Mouse (Mus musculus): ENCODE measurements around the gene Setd6. TPM values are rescaled to one million over a fixed set of nuclear protein-coding genes. Genes with fewer than 3 reads are reported as not detected.

Setd6 gene
- polyA plus RNA-seq, 1 experiment = 13.9 TPM

GRCm38 (mm10) chr8:95690929-95691541 is 24.6 kb upstream of the Setd6 start:
- TF ChIP-seq TCF12 (IDR thresholded peaks at IDR 0.05; ENCODE audit: insufficient read depth, poor library complexity, severe bottlenecking) (no peak), POLR2A (IDR thresholded peaks at IDR 0.05; ENCODE audit: insufficient read length, low read depth) (no peak), TCF3 (IDR thresholded peaks at IDR 0.05; ENCODE audit: insufficient read length, low read depth) (no peak), MYOD1 (IDR thresholded peaks at IDR 0.05; ENCODE audit: control insufficient read depth in 1 of 3, insufficient read length in 2 of 3, low read depth in 2 of 3) (no peak), REST (IDR thresholded peaks at IDR 0.05; ENCODE audit: insufficient read depth, insufficient read length) (no peak), E2F4 (IDR thresholded peaks at IDR 0.05; ENCODE audit: insufficient read depth) (no peak), CEBPB (IDR thresholded peaks at IDR 0.05; ENCODE audit: insufficient read depth, poor library complexity, severe bottlenecking) (no peak), MAX (IDR thresholded peaks at IDR 0.05; ENCODE audit: low read depth) (no peak), USF1 (IDR thresholded peaks at IDR 0.05; ENCODE audit: low read depth) (no peak), POLR2AphosphoS2 (IDR thresholded peaks at IDR 0.05; ENCODE audit: insufficient read length, low read depth) (no peak), MYOG (IDR thresholded peaks at IDR 0.05; ENCODE audit: control insufficient read depth in 1 of 3, insufficient read depth in 1 of 3, insufficient read length in 2 of 3, low read depth in 2 of 3) (no peak), SRF (IDR thresholded peaks at IDR 0.05; ENCODE audit: control insufficient read depth, insufficient read length, low read depth) (no peak)
- H3K79me2 ChIP-seq (ENCODE audit: control insufficient read depth, insufficient read depth) = peaks cover 5% of the 10 kb centered on the region
- H3K4me2 ChIP-seq (ENCODE audit: low read depth) = no peak overlapping the region
- no peaks in the 10 kb centered on the region for H3K36me3 ChIP-seq (ENCODE audit: control insufficient read depth, insufficient read depth)
- H3K4me3 ChIP-seq = no peak overlapping the region
- H3K27me3 ChIP-seq (ENCODE audit: control insufficient read depth, insufficient read depth, insufficient read length) = no peaks in the 10 kb centered on the region
- no peak overlapping the region for H3ac ChIP-seq (ENCODE audit: control insufficient read depth, insufficient read length)

DNA sequence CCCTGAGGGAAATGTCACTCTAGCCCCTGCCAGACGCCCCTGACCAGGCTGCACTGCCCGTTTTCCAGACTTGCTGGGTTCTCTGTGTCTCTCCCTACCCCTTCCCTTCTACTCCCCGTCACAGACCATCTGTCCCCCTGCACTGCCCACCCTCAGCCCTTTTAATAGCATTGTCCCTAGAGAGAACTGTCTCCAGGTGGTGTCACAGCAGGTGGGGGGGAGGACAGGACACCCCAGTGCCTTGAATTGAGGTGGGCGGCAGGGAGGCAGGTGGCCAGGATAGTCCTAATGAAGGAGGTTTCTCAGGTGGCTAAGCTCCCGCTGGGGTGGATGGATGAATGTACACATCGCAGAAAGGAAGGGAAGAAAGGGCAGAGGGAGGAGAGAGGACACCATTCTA is 21.1 kb upstream of the Setd6 start:
- no peak overlapping the region for H3K4me3 ChIP-seq
- no peak overlapping the region for H3ac ChIP-seq (ENCODE audit: control insufficient read depth, insufficient read length)
- no peak for TF ChIP-seq E2F4 (IDR thresholded peaks at IDR 0.05; ENCODE audit: insufficient read depth)
- TF ChIP-seq SRF (IDR thresholded peaks at IDR 0.05; ENCODE audit: control insufficient read depth, insufficient read length, low read depth) = no peak
- no peak for TF ChIP-seq MYOD1 (IDR thresholded peaks at IDR 0.05; ENCODE audit: control insufficient read depth in 1 of 3, insufficient read length in 2 of 3, low read depth in 2 of 3)
- no peak for TF ChIP-seq REST (IDR thresholded peaks at IDR 0.05; ENCODE audit: insufficient read depth, insufficient read length)
- no peak for TF ChIP-seq MYOG (IDR thresholded peaks at IDR 0.05; ENCODE audit: control insufficient read depth in 1 of 3, insufficient read depth in 1 of 3, insufficient read length in 2 of 3, low read depth in 2 of 3)
- TF ChIP-seq TCF3 (IDR thresholded peaks at IDR 0.05; ENCODE audit: insufficient read length, low read depth) = no peak
- H3K4me2 ChIP-seq (ENCODE audit: low read depth) = no peak overlapping the region
- H3K27me3 ChIP-seq (ENCODE audit: control insufficient read depth, insufficient read depth, insufficient read length) = no peaks in the 10 kb centered on the region
- H3K79me2 ChIP-seq (ENCODE audit: control insufficient read depth, insufficient read depth) = peaks cover 5% of the 10 kb centered on the region
- no peaks in the 10 kb centered on the region for H3K36me3 ChIP-seq (ENCODE audit: control insufficient read depth, insufficient read depth)

GRCm38 (mm10) chr8:95696661-95697060 is 19.0 kb upstream of the Setd6 start:
- no peaks in the 10 kb centered on the region for H3K27me3 ChIP-seq (ENCODE audit: control insufficient read depth, insufficient read depth, insufficient read length)
- H3ac ChIP-seq (ENCODE audit: control insufficient read depth, insufficient read length) = no peak overlapping the region
- no peak overlapping the region for H3K4me3 ChIP-seq
- peaks cover 4% of the 10 kb centered on the region for H3K79me2 ChIP-seq (ENCODE audit: control insufficient read depth, insufficient read depth)
- no peak for TF ChIP-seq SRF (IDR thresholded peaks at IDR 0.05; ENCODE audit: control insufficient read depth, insufficient read length, low read depth)
- TF ChIP-seq MAX (IDR thresholded peaks at IDR 0.05; ENCODE audit: low read depth) = no peak
- TF ChIP-seq POLR2AphosphoS2 (IDR thresholded peaks at IDR 0.05; ENCODE audit: insufficient read length, low read depth) = no peak
- TF ChIP-seq REST (IDR thresholded peaks at IDR 0.05; ENCODE audit: insufficient read depth, insufficient read length) = no peak
- TF ChIP-seq TCF12 (IDR thresholded peaks at IDR 0.05; ENCODE audit: insufficient read depth, poor library complexity, severe bottlenecking) = no peak
- no peak for TF ChIP-seq CEBPB (IDR thresholded peaks at IDR 0.05; ENCODE audit: insufficient read depth, poor library complexity, severe bottlenecking)
- TF ChIP-seq TCF3 (IDR thresholded peaks at IDR 0.05; ENCODE audit: insufficient read length, low read depth) = no peak
- TF ChIP-seq USF1 (IDR thresholded peaks at IDR 0.05; ENCODE audit: low read depth) = no peak
- TF ChIP-seq E2F4 (IDR thresholded peaks at IDR 0.05; ENCODE audit: insufficient read depth) = no peak
- TF ChIP-seq MYOG (IDR thresholded peaks at IDR 0.05; ENCODE audit: control insufficient read depth in 1 of 3, insufficient read depth in 1 of 3, insufficient read length in 2 of 3, low read depth in 2 of 3) = no peak
- no peak for TF ChIP-seq POLR2A (IDR thresholded peaks at IDR 0.05; ENCODE audit: insufficient read length, low read depth)
- no peak for TF ChIP-seq MYOD1 (IDR thresholded peaks at IDR 0.05; ENCODE audit: control insufficient read depth in 1 of 3, insufficient read length in 2 of 3, low read depth in 2 of 3)
- H3K4me2 ChIP-seq (ENCODE audit: low read depth) = peak overlapping the region; percentile 74
- H3K36me3 ChIP-seq (ENCODE audit: control insufficient read depth, insufficient read depth) = no peaks in the 10 kb centered on the region

DNA sequence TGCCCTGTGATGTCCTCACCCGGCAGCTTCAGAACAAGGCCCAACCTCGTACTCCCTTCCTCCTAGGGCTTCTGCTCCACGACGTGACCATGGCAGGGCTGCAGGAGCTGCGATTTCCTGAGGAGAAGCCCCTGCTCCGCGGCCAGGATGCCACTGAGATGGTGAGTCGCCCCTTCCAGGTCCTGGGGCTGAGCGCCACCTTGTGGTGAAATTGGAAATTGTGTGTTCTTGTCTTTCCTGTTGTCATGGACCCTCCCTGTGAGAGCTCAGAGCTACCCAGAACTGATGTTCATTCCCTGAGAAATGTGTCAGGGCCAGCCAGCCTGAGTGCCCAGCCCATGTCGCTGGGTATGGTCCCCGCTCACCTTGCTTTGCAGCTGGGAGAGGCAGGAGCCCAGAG is 18.6 kb upstream of the Setd6 start:
- TF ChIP-seq SRF (IDR thresholded peaks at IDR 0.05; ENCODE audit: control insufficient read depth, insufficient read length, low read depth) (no peak), TCF12 (IDR thresholded peaks at IDR 0.05; ENCODE audit: insufficient read depth, poor library complexity, severe bottlenecking) (no peak), POLR2AphosphoS2 (IDR thresholded peaks at IDR 0.05; ENCODE audit: insufficient read length, low read depth) (no peak), MYOD1 (IDR thresholded peaks at IDR 0.05; ENCODE audit: control insufficient read depth in 1 of 3, insufficient read length in 2 of 3, low read depth in 2 of 3) (no peak), MYOG (IDR thresholded peaks at IDR 0.05; ENCODE audit: control insufficient read depth in 1 of 3, insufficient read depth in 1 of 3, insufficient read length in 2 of 3, low read depth in 2 of 3) (no peak), CEBPB (IDR thresholded peaks at IDR 0.05; ENCODE audit: insufficient read depth, poor library complexity, severe bottlenecking) (no peak), REST (IDR thresholded peaks at IDR 0.05; ENCODE audit: insufficient read depth, insufficient read length) (no peak), USF1 (IDR thresholded peaks at IDR 0.05; ENCODE audit: low read depth) (no peak), MAX (IDR thresholded peaks at IDR 0.05; ENCODE audit: low read depth) (no peak), POLR2A (IDR thresholded peaks at IDR 0.05; ENCODE audit: insufficient read length, low read depth) (no peak), TCF3 (IDR thresholded peaks at IDR 0.05; ENCODE audit: insufficient read length, low read depth) (no peak), E2F4 (IDR thresholded peaks at IDR 0.05; ENCODE audit: insufficient read depth) (no peak)
- peak overlapping the region; percentile 74 for H3K4me2 ChIP-seq (ENCODE audit: low read depth)
- H3K4me3 ChIP-seq = no peak overlapping the region
- no peaks in the 10 kb centered on the region for H3K36me3 ChIP-seq (ENCODE audit: control insufficient read depth, insufficient read depth)
- no peaks in the 10 kb centered on the region for H3K27me3 ChIP-seq (ENCODE audit: control insufficient read depth, insufficient read depth, insufficient read length)
- no peak overlapping the region for H3ac ChIP-seq (ENCODE audit: control insufficient read depth, insufficient read length)
- H3K79me2 ChIP-seq (ENCODE audit: control insufficient read depth, insufficient read depth) = no peaks in the 10 kb centered on the region

All from myocyte (in vitro differentiated cells).